Mouse (Mus musculus): ENCODE measurements around the gene Rerg. TPM values are rescaled to one million over a fixed set of nuclear protein-coding genes. Genes with fewer than 3 reads are reported as not detected.

Rerg gene
- polyA plus RNA-seq, 1 experiment, result not detected

GRCm38 (mm10) chr6:137144958-137145535 is 25.2 kb downstream of the Rerg start:
- Histone ChIP-seq H3K4me3 (replicated peaks; ENCODE audit: control insufficient read depth, low read depth, low read length) (no peak overlapping the region), H3K4me1 (ENCODE audit: control insufficient read depth, insufficient read depth, low read length) (no peaks in the 10 kb centered on the region), H3K27ac (ENCODE audit: control insufficient read depth, insufficient read depth, low read depth, low read length, poor library complexity) (no peak overlapping the region)
- TF ChIP-seq POLR2A (IDR thresholded peaks at IDR 0.05; ENCODE audit: borderline replicate concordance, control insufficient read depth, low read depth, low read length) (no peak), CTCF (IDR thresholded peaks at IDR 0.05; ENCODE audit: control insufficient read depth, insufficient read depth, low read length) (no peak)
- WGBS, result 79% methylated on average over 11 of the region's 11 CpGs

GRCm38 (mm10) chr6:137144526-137144840 is 25.8 kb downstream of the Rerg start:
- 58% methylated on average over 10 of the region's 10 CpGs for WGBS
- H3K4me1 ChIP-seq (ENCODE audit: control insufficient read depth, insufficient read depth, low read length), result no peaks in the 10 kb centered on the region
- no peak overlapping the region for H3K27ac ChIP-seq (ENCODE audit: control insufficient read depth, insufficient read depth, low read depth, low read length, poor library complexity)
- TF ChIP-seq POLR2A (IDR thresholded peaks at IDR 0.05; ENCODE audit: borderline replicate concordance, control insufficient read depth, low read depth, low read length) (no peak), CTCF (IDR thresholded peaks at IDR 0.05; ENCODE audit: control insufficient read depth, insufficient read depth, low read length) (no peak)
- H3K4me3 ChIP-seq (replicated peaks; ENCODE audit: control insufficient read depth, low read depth, low read length), result no peak overlapping the region

- Histone ChIP-seq H3K4me1 (ENCODE audit: control insufficient read depth, insufficient read depth, low read length) (no peaks in the 10 kb centered on the region), H3K27ac (ENCODE audit: control insufficient read depth, insufficient read depth, low read depth, low read length, poor library complexity) (no peak overlapping the region), H3K4me3 (replicated peaks; ENCODE audit: control insufficient read depth, low read depth, low read length) (no peak overlapping the region)
- WGBS, result 64% methylated on average over 7 of the region's 7 CpGs
- TF ChIP-seq POLR2A (IDR thresholded peaks at IDR 0.05; ENCODE audit: borderline replicate concordance, control insufficient read depth, low read depth, low read length) (no peak), CTCF (IDR thresholded peaks at IDR 0.05; ENCODE audit: control insufficient read depth, insufficient read depth, low read length) (no peak)
Measured at GRCm38 (mm10) chr6:137143818-137144525, 26.3 kb downstream of the Rerg start.

GRCm38 (mm10) chr6:137142796-137143195 is 27.5 kb downstream of the Rerg start:
- no peak overlapping the region for H3K27ac ChIP-seq (ENCODE audit: control insufficient read depth, insufficient read depth, low read depth, low read length, poor library complexity)
- 0% methylated on average over 11 of the region's 11 CpGs for WGBS
- TF ChIP-seq POLR2A (IDR thresholded peaks at IDR 0.05; ENCODE audit: borderline replicate concordance, control insufficient read depth, low read depth, low read length) (no peak), CTCF (IDR thresholded peaks at IDR 0.05; ENCODE audit: control insufficient read depth, insufficient read depth, low read length) (no peak)
- no peak overlapping the region for H3K4me3 ChIP-seq (replicated peaks; ENCODE audit: control insufficient read depth, low read depth, low read length)
- H3K4me1 ChIP-seq (ENCODE audit: control insufficient read depth, insufficient read depth, low read length), result no peaks in the 10 kb centered on the region

GRCm38 (mm10) chr6:137141247-137141820 is 29.0 kb downstream of the Rerg start:
- H3K27ac ChIP-seq (ENCODE audit: control insufficient read depth, insufficient read depth, low read depth, low read length, poor library complexity), result no peak overlapping the region
- no peak for TF ChIP-seq POLR2A (IDR thresholded peaks at IDR 0.05; ENCODE audit: borderline replicate concordance, control insufficient read depth, low read depth, low read length)
- TF ChIP-seq CTCF (IDR thresholded peaks at IDR 0.05; ENCODE audit: control insufficient read depth, insufficient read depth, low read length), result no peak
- no peak overlapping the region for H3K4me3 ChIP-seq (replicated peaks; ENCODE audit: control insufficient read depth, low read depth, low read length)
- no peaks in the 10 kb centered on the region for H3K4me1 ChIP-seq (ENCODE audit: control insufficient read depth, insufficient read depth, low read length)
- WGBS, result 35% methylated on average over 5 of the region's 5 CpGs

- Histone ChIP-seq H3K4me1 (ENCODE audit: control insufficient read depth, insufficient read depth, low read length) (no peaks in the 10 kb centered on the region), H3K4me3 (replicated peaks; ENCODE audit: control insufficient read depth, low read depth, low read length) (no peak overlapping the region), H3K27ac (ENCODE audit: control insufficient read depth, insufficient read depth, low read depth, low read length, poor library complexity) (no peak overlapping the region)
- WGBS, result 81% methylated on average over 8 of the region's 8 CpGs
- TF ChIP-seq POLR2A (IDR thresholded peaks at IDR 0.05; ENCODE audit: borderline replicate concordance, control insufficient read depth, low read depth, low read length) (no peak), CTCF (IDR thresholded peaks at IDR 0.05; ENCODE audit: control insufficient read depth, insufficient read depth, low read length) (no peak)
Measured at GRCm38 (mm10) chr6:137138822-137139221, 31.5 kb downstream of the Rerg start.

- 56% methylated on average over 3 of the region's 3 CpGs for WGBS
Measured at GRCm38 (mm10) chr6:137138391-137138790, 31.9 kb downstream of the Rerg start.

GRCm38 (mm10) chr6:137136401-137136800 is 33.9 kb downstream of the Rerg start:
- Histone ChIP-seq H3K4me1 (ENCODE audit: control insufficient read depth, insufficient read depth, low read length) (no peaks in the 10 kb centered on the region), H3K4me3 (replicated peaks; ENCODE audit: control insufficient read depth, low read depth, low read length) (no peak overlapping the region), H3K27ac (ENCODE audit: control insufficient read depth, insufficient read depth, low read depth, low read length, poor library complexity) (no peak overlapping the region)
- WGBS, result 64% methylated on average over 4 of the region's 4 CpGs
- TF ChIP-seq CTCF (IDR thresholded peaks at IDR 0.05; ENCODE audit: control insufficient read depth, insufficient read depth, low read length), result no peak
- no peak for TF ChIP-seq POLR2A (IDR thresholded peaks at IDR 0.05; ENCODE audit: borderline replicate concordance, control insufficient read depth, low read depth, low read length)

More at GRCm38 (mm10) chr6:137138391-137138790, 31.9 kb downstream of the Rerg start:
- Histone ChIP-seq H3K4me3 (replicated peaks; ENCODE audit: control insufficient read depth, low read depth, low read length) (no peak overlapping the region), H3K4me1 (ENCODE audit: control insufficient read depth, insufficient read depth, low read length) (no peaks in the 10 kb centered on the region), H3K27ac (ENCODE audit: control insufficient read depth, insufficient read depth, low read depth, low read length, poor library complexity) (no peak overlapping the region)
- TF ChIP-seq CTCF (IDR thresholded peaks at IDR 0.05; ENCODE audit: control insufficient read depth, insufficient read depth, low read length), result no peak

All from bone marrow, adult 2 months (tissue).